Mouse (Mus musculus) left cerebral cortex, adult 9 months (tissue): ENCODE measurements at regions not wholly inside any gene's neighbourhood (a gene's known extent, or its start where the extent isn't known, plus 50 kb on each side); places are given as distances from the start of the nearest gene placed in this dataset.

Source experiments
- DNase-seq, 2 experiments: peaks; one replicate each; pipeline ENCODE4 v3.0.0; 2022; ENCODE audit warnings: low spot score in 2 of 2

DNA sequence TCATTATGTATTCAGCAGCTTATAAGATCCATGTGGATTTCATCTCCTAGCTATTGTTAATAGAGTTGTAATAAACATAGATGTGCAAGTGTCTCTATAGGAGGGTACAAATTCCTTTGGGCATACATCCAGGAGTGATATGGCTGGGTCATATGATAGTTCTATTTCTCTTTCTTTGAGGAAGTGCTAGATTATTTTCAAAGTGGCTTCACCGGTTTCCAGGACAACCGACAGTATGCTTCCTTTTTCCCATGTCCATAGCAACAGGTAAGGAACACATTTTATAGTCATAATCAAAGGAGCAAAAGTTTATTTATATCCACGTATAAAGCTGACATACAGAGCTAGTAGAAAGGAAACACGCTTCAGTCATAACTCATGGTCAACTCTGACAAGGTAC lies 710.2 kb upstream of the Tenm4 start:
- DNase-seq: no peak

DNA sequence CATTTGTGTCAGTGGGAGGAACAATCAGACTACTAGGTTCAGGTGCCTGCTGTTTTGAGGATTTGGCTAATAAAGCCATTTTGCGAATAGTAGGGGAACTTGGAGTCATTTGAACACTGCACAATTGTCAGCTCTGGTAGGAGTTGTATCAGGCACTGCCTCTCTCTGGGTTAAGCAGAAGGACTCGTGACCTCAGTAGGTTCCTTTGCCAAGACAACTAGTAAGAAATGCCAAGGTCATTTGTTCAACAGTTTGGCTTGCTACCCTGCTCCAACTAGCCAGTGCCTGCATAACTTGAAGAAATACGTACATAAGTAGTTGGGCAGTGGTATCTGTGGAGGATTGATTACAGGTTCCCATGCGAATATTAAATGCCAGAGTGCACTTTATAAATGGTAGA lies 705.5 kb upstream of the Tenm4 start:
- no peak for DNase-seq

DNA sequence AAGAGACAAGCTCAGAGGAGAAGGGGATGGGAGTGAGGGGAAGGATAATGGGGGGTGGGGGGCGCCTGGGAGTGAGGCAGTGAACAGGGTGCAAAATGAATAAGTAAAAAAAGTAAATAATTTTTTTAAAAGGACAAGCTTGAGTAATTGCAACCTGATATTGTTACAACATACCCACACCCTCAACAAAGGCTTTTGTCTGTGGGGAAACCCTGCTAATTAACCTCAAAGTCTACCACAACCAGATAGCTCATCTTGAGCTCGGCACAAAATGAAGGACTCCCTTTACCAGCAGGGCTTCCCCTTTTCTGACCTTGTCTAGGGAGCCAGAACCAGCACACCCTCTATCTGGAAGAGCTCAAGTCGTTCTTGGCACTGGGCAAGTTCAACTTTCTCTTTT lies 704.0 kb upstream of the Tenm4 start:
- DNase-seq: no peak

DNA sequence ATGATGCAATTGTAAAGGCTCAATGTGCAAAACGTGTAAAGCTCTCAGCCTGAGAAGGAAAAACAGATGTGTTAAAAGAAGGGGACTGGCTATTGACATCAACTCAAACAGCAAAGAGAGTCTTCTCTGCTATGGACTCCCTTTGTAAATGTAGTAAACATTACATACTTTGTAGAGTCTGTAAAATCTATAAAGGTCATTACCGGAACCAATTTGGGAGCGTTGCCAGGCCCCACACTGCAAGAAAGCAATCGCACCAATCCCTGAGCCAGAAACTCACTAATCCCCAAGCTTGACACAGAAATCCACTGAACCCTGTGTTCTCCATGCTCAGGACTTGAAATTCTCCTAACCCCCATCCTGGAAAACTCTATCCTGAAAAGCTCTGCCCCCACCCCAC lies 697.2 kb upstream of the Tenm4 start:
- no peak for DNase-seq

DNA sequence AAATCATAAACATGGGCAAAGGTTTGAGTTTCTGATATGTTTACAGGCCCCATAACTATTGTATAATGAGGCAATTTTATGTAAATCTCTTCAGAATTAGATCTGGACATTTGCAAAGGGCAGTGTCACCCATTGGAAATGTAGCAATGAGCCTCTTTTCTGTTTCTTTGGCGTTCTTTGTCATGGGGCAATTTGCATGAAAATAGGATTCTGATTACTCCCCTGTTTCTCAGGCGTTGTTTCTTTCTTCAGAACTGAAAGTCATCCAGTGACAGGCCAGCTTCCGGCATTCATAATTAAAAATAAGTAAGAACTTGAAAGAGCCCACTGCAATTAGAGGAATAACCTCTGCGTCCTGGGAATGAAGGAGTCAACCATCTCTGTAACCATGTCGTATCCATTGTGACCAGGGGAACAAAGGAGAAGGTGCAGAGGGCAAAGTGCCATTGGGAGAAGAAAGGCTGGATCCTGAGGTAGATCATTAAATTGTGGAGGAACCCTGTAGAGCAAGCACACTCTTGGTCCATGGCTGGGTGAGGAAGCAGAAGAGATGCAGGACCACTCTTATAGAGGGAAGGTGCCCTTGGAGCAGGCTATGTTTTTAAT lies 690.8 kb upstream of the Tenm4 start:
- DNase-seq: no peak

DNA sequence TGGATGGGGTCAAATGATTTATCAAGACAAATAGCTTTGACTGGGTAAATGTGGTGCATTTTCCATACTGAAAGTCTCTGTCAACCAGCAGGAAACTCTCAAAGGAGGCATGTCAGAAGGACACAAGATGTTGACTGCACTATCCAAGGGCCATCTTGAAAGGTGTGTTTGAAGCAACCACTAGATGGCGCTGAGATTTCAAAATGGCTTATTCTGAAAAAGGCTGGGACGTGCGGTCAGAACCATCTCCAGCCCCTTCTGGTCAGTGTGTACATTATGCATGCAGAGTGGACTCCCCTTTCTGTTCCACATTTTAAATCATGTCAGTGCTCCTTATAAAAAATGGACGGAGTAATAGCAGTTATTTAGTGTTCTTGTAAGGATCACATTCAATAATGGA lies 681.4 kb upstream of the Tenm4 start:
- peak in 1 of 2 experiments; percentile 59 for DNase-seq

DNA sequence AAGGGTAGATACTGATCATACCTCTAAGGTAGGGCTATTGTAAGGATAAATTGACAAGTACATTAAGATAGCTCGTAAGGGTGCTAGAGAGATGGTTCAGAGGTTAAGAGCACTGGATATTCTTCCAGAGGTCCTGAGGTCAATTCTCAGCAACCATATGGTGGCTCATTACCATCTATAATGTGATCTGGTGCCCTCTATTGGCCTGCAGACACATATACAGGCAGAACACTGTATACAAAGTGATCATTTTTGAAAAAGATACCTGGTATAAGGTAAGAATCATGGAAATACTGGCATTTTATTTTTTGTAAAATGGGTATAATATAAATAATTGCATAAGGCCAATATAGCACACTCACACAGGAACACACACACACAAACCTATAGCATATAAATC lies 676.3 kb upstream of the Tenm4 start:
- no peak for DNase-seq

DNA sequence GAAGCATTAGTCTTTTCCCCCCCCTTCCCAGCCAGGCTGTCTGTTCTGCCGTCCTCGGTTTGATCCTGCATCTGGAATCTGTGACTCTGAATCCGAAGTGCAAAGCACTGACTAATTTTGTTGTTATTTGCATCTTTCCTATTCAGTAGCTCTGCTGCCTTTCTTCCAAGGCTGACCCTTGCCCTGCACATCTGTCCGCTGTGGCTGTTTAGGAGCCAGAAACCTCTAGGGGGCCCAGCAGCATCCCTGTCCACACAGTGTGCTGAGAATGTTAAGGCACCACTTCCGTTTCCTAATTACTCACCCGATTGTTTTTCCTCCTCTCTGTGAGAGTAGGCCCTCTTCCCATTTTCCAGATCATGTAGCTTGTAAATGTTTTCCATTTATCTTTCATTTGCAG lies 668.1 kb upstream of the Tenm4 start:
- no peak for DNase-seq

DNA sequence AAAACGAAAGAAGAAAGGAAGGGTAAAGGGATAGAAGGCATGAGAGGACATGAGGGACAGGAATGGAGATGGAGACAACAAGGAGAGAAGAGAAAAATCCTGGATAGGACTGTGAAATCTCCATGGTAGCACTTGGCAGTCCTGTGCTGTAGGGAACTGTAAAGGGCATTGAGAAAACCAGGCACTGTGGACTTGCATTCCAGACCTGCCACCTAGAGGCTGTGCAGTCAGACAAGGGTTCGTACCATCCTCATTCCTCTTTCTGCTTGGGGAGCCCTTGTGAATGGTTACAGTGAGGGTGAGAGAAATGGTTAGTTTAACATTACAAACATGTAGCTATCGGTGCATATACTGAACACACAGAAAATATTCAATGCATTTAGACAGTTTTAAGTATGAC lies 623.8 kb upstream of the Tenm4 start:
- DNase-seq: no peak

DNA sequence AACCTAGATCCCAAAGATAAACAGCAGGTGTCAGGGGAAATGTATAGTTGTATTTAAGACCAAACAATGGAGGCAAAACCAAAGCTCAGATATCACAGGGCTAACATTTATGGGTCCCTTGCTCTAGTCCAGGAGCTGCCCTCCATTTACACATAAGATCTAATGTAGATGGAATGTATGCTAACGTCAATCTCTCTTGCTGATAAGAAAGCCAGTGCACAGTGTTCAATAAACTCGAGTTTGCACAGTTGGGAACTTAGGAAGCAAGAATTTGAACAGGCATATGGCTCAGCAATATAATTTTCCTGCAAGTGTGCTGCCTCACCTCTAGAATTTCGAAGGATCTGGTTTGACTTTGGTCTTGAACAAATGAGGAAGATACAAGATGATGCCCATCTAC lies 620.9 kb upstream of the Tenm4 start:
- DNase-seq: no peak

DNA sequence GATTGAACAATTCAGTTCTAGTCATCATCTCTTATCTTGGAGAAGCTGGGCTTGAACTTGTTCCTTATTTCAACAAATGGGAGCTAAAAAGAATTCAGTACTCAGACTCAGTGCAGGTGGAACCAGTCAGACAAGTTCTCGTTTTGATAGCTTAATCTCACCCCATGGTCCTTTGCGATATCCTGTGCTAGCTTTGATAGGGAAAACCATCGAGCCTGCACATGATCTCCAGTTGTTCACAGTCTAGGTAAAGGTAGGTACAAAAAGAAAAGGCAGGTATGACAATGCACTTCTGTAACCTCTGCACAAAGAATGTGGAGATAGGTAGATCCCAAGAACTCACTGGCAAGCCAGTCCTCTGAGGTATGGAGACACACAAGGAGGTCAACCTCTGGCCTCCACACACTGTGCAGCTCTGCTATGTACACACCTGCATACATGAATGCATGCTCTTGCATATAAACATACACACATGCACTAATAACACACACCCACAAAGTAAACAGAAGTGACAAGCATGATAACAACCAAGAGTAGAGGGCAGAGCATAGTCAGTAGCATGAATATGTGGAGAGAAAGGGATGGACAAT lies 619.2 kb upstream of the Tenm4 start:
- DNase-seq: no peak

DNA sequence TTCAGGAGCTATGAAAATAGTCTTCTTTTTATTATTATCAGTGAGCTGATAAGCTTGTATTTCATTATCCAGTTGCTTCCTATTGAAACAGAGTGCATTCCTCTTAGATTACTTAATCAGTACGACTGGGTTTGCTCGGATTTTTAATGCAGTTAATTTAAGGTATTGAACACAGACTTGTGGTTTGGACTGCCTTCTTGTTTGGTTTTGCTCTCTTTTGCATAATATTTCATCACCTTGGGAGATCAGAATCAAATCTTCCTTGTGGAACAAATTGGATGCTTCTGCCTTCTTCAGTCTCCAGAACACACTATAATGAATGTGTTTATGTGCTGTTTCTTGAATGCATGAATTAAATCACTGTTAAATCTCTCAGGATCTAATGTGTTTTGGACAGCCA lies 612.5 kb upstream of the Tenm4 start:
- no peak for DNase-seq

DNA sequence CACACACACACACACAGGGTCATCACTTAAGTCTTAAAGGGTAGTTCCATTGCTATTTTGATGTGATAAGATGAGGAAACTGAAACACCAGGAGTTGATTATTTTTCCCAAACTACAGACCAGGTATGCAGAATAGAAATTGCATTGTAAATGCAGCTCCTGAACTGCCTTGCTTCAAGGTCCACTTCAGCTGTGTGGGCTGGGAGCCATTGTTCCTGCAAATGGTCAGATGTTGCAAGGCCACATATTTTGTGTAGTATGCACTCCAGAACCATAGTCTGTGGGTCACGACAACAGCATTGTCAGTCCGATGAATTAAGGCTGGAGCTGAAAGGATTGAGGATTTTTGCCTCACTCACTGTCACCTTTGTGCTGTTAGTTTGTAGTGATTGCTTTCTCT lies 592.4 kb upstream of the Tenm4 start:
- no peak for DNase-seq

DNA sequence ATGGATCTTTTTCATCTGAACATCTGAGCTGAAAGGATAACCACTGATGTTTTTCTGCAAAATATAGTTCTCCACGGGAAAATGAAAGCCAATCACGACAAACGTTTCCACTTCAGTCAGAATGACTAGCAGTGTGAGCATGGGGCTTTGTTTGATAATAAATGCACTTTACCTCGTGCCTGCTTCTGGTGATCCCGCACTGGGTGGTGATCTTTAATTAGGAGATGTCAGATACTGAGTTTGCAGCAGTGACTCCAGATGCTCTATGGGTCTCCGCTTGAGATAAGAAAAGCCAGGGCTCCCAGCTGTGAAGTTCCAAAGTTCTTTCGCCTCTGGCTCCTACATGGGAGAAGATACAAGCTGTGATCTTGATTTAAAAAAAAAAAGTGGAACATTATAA lies 589.7 kb upstream of the Tenm4 start:
- no peak for DNase-seq

DNA sequence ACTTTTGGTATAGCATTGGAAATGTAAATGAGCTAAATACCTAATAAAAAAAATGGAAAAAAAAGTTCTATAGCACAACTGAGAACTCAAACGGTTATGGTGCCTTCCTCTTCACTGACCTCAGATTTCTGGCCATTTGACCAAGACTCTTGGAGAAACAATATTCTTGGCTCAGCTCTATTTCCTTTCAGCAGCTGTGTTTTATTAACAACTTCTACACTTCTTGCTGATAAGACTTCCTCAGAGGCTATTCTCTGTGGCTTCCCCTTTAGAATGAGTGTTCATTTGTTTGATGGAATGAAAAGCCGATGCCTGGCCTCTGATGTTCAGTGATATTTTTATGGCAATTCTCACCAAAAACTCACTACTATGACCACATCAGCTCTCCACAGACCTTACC lies 572.7 kb upstream of the Tenm4 start:
- no peak for DNase-seq

DNA sequence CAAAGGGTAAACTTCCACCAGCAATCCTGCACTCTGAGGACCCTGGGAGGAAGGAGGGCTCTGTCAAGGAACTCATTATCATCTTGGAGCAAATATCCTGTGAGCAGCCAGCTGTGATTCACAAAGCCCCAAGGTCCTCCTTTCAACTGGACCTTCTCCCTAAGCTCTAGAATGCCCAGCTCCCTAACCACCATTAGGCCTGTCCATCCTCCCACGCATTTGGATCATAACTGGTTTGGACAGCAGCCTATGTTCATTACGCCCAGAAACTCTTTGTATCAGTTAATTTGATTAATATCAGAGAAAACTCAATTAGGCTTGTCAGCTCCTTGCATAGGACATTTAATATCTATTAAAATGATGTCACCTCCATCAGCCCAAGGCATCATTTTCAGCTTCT lies 557.3 kb upstream of the Tenm4 start:
- no peak for DNase-seq

DNA sequence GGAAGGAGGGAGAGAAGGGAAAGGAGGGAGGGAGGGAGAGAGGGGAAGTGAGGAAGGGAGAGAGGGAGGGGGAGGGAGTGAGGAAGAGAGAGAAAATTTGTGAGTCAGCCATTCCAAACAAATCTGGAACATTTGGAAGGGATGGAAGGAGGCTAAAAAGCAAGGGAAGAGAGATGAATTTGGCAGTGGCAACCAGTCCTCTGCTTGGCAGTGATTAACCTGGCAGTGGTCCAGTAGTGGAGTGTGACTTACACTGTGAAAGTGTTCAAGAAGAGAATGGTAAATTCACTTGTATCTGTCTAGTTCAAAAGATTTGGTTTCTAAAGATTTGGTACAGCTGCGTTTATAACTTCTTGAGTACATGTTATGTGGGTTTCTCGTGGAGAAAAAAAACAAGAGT lies 553.7 kb upstream of the Tenm4 start:
- peak; percentile 14 to 67 for DNase-seq

DNA sequence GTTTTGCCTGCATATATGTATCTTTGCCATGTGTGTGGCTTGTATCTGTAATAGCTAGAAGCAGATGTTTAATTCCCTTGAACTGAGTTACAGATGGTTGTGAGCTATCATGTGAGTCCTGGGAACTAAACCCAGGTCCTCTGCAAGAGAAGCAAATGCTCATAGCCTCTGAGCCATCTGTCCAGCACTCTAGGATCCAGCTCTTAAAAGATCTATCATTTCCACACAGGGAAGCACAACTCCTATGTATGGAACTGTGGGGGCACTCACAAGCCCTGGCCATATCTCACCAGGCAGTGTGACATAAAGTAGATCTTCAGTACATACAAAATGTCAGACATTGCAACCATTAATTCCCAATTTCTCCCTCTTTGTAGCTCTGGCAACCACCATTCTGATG lies 552.9 kb upstream of the Tenm4 start:
- DNase-seq: peak in 1 of 2 experiments; percentile 2

DNA sequence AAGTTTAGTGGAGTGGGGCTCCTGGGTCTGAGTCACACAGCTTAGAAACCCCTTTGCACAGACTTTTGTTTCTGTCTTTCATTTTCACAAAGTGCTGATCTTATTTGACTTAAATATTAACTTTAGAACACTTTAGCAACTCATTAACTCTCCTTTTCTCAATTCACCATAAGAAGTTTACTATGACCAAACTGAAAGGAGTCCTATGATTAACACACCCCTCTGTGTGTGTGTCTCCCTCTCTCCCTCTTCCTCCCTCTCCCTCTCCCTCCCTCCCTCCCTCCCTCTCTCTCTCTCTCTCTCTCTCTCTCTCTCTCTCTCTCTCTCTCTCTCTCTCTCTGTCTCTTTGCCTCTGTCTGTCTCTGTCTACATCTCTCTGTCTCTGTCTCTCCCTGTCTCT lies 551.0 kb upstream of the Tenm4 start:
- no peak for DNase-seq

DNA sequence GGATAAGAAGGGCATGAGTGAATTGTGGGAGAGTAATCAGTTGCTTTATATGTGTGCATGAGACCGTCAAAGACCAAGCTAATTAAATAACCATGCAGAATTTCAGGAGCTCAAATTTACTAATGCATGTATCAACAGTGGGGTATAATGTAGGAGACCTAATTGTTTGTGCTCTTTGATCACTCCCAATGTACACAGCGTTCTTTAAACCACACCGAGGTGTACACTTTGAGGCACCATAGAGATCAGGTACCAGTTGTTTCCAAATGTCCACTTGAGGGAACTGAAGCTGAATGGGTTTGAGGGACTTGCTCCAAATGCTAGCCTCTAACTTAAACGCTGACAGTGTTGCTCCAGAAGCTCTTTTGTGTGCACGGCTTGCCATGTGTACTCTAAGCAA lies 530.4 kb upstream of the Tenm4 start:
- no peak for DNase-seq

DNA sequence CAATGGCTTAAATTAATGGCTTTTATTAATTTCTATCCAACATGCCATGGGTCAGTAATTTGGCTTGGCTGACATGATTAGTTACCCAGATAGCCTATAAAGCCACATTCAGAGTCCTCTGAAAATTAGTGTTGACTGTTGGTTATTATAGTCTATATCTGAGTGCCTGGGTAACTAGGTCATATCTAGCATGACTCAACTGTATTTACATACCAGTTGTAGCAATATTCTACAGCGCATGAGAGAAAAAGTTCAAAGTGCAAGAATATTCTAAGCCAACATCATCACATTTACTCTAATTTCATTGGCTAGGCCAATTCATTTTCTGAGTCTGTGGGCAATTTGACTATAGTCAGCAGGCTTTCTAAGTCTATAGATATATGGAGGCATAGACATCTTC lies 496.7 kb upstream of the Tenm4 start:
- no peak for DNase-seq

DNA sequence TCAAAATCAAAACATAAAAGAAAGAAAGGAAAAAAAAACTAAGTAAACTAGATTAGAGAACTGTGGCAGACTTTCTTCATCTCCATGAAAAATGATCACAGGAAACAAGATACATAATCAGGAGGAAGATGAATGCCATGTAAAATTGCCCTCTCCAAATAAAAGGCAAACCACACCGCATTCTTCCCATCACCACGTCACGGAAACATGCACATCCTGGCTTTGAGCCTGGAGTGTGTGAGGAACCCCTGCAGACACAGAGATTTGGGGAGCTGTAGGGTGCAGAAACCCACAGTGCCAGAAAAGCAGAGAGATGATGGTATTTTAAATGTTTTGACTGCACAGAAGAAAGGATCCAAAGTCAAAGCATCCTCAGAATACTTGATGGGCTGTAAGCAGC lies 488.5 kb upstream of the Tenm4 start:
- DNase-seq: no peak

DNA sequence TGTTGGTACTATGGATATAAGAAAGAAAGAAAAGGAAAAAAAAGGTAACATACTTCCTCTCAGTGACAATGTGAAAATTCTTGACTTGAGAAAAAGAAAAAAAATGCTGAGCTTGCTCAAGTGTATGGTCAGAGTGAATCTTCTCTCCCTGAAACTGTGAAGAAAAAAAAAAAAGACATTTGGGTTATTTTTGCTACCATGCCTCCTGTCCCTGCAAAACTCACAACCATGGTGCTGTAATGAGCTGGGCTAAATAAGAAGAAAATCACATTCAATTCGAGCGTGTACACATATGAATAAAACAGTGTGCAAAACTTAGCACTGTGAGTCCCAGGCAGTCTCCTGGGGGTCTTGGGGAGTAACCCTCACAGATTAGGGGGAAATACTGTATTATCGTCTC lies 483.3 kb upstream of the Tenm4 start:
- no peak for DNase-seq
